Mouse (Mus musculus): ENCODE results near the gene Smyd2. TPM values are rescaled to one million over a fixed set of nuclear protein-coding genes. Genes with fewer than 3 reads are reported as not detected.

The Smyd2 gene
- total and polyA plus RNA-seq, 3 experiments, result 79.9 to 119 (median 84.7) TPM

DNA sequence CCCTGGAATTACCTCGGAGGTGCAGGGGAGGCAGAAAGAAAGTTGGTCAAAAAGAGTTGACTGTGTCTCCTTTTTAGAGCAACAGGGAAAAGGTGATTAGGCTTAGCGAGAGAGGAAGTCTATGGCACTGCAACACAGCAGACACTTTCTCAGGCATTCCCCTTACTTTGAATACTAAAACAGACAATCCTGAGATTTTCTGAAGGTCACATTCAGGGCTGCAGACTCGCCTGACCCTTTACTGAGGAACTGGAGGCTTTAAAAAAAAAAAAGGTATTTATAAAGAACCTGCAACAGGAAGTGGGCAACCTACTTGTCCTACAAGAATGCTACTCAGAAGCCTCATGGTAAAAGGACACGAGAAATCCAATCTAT, 5.0 kb downstream of the Smyd2 start:
- Histone ChIP-seq H3K4me2 (ENCODE audit: insufficient read depth, low read depth, poor library complexity, severe bottlenecking) (no peak overlapping the region), H3K27ac (ENCODE audit: insufficient read depth, low read depth) (no peak overlapping the region), H3K9ac (ENCODE audit: insufficient read depth, low read depth) (no peak overlapping the region), H3K4me3 (replicated peaks in 1 of 3; ENCODE audit: low read depth in 2 of 3, low read length in 2 of 3, poor library complexity in 1 of 3) (no peak overlapping the region), H3K9me3 (replicated peaks; ENCODE audit: low read length) (no peaks in the 10 kb centered on the region), H3K79me2 (replicated peaks; ENCODE audit: control insufficient read depth, extremely low read depth, insufficient read depth, poor library complexity, severe bottlenecking) (peaks cover 15% of the 10 kb centered on the region), H3K4me1 (ENCODE audit: control insufficient read depth in 1 of 2, insufficient read depth in 2 of 2) (peaks cover 7 to 53% of the 10 kb centered on the region in 2 experiments; a peak in 3 of 4 replicates), H3K36me3 (replicated peaks in 1 of 2; ENCODE audit: control insufficient read depth in 1 of 2, insufficient read depth in 1 of 2, low read length in 1 of 2) (peaks cover 7 to 60% of the 10 kb centered on the region in 2 experiments), H3K27me3 (replicated peaks) (no peaks in the 10 kb centered on the region)
- dilution Hi-C loops (cut with MboI; ENCODE audit: extremely low pct_ligation_motif_present, extremely low pct_unique_long_range_greater_than_20kb, low sequenced_read_pairs) (no loop called here), in situ Hi-C loops (cut with MboI; ENCODE audit: low pct_ligation_motif_present, low pct_unique_long_range_greater_than_20kb, low sequenced_read_pairs) (no loop called here)
- TF ChIP-seq SIN3A (IDR thresholded peaks at IDR 0.05; ENCODE audit: low read length) (no peak), NELFE (IDR thresholded peaks at IDR 0.05; ENCODE audit: low read depth, low read length) (no peak), IRF4 (IDR thresholded peaks at IDR 0.05; ENCODE audit: low read depth, low read length) (no peak), ZC3H11A (IDR thresholded peaks at IDR 0.05; ENCODE audit: low read depth, low read length) (no peak), MEF2A (IDR thresholded peaks at IDR 0.05; ENCODE audit: borderline replicate concordance, low read depth, low read length) (no peak), MAFK (IDR thresholded peaks at IDR 0.05; ENCODE audit: insufficient replicate concordance, low read length) (no peak), CHD1 (IDR thresholded peaks at IDR 0.05; ENCODE audit: low read depth, low read length) (no peak), ELF1 (IDR thresholded peaks at IDR 0.05; ENCODE audit: low read depth, low read length) (no peak), USF2 (conservative IDR thresholded peaks at IDR 0.05; ENCODE audit: low read depth, low read length) (no peak), ZKSCAN1 (IDR thresholded peaks at IDR 0.05; ENCODE audit: borderline replicate concordance, low read depth, low read length) (no peak), UBTF (IDR thresholded peaks at IDR 0.05; ENCODE audit: low read depth, low read length) (no peak)
- DNase-seq (ENCODE audit: extremely low read depth), result no peak

DNA sequence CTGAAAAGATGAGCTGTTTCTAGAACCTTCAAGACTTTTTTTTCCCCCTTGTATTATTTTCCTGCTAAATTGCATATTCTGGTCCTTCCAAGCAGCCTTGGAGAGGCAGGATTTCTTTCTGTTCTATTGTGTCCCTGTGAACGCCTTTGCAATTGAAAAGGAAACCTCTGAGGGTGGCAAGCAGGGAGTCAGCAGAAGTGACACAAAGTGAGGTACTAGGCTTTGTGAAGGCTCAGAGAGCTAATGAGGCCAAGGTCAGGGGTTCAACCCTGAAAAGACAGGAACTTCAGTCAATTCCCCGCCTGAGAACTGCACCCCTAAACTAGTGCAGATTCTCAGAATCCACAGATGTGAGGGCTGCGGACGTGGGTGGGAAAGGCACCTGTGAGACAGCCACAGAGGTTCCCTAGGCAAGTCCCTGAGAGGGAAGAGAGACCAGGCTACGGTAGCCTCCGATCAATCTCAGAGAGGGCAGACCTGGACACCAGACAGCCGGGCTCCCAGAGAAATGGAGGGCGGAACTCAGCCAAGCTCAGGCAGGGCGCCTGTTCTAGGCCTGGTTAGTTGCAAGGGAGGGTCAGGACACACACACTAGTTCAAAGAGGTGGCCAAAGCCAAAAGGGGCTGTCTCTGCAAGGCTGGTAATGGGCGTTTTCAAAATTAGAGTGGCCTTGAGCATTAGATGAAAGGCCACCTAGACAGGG, 5.6 kb downstream of the Smyd2 start:
- Histone ChIP-seq H3K4me2 (ENCODE audit: insufficient read depth, low read depth, poor library complexity, severe bottlenecking) (no peak overlapping the region), H3K9me3 (replicated peaks; ENCODE audit: low read length) (no peaks in the 10 kb centered on the region), H3K36me3 (replicated peaks in 1 of 2; ENCODE audit: control insufficient read depth in 1 of 2, insufficient read depth in 1 of 2, low read length in 1 of 2) (peaks cover 7 to 65% of the 10 kb centered on the region in 2 experiments), H3K27ac (ENCODE audit: insufficient read depth, low read depth) (no peak overlapping the region), H3K9ac (ENCODE audit: insufficient read depth, low read depth) (no peak overlapping the region), H3K4me3 (replicated peaks in 1 of 3; ENCODE audit: low read depth in 2 of 3, low read length in 2 of 3, poor library complexity in 1 of 3) (no peak overlapping the region), H3K79me2 (replicated peaks; ENCODE audit: control insufficient read depth, extremely low read depth, insufficient read depth, poor library complexity, severe bottlenecking) (peaks cover 10% of the 10 kb centered on the region), H3K4me1 (ENCODE audit: control insufficient read depth in 1 of 2, insufficient read depth in 2 of 2) (peaks cover 7 to 53% of the 10 kb centered on the region in 2 experiments; a peak in 3 of 4 replicates), H3K27me3 (replicated peaks) (no peaks in the 10 kb centered on the region)
- TF ChIP-seq ZMIZ1 (IDR thresholded peaks at IDR 0.05; ENCODE audit: low read depth, low read length) (no peak), ZNF384 (IDR thresholded peaks at IDR 0.05; ENCODE audit: low read depth, low read length) (no peak), POLR2AphosphoS2 (IDR thresholded peaks at IDR 0.05; ENCODE audit: low read depth, low read length) (no peak), USF2 (conservative IDR thresholded peaks at IDR 0.05; ENCODE audit: low read depth, low read length) (no peak), RAD21 (IDR thresholded peaks at IDR 0.05; ENCODE audit: low read depth, low read length) (no peak), IRF4 (IDR thresholded peaks at IDR 0.05; ENCODE audit: low read depth, low read length) (no peak), USF1 (IDR thresholded peaks at IDR 0.05; ENCODE audit: low read depth, low read length) (no peak), ETS1 (conservative IDR thresholded peaks at IDR 0.05; ENCODE audit: low read depth, low read length) (no peak), PAX5 (IDR thresholded peaks at IDR 0.05; ENCODE audit: low read length) (no peak), NRF1 (IDR thresholded peaks at IDR 0.05; ENCODE audit: low read depth, low read length) (no peak)
- in situ Hi-C loops (cut with MboI; ENCODE audit: low pct_ligation_motif_present, low pct_unique_long_range_greater_than_20kb, low sequenced_read_pairs) (no loop called here), dilution Hi-C loops (cut with MboI; ENCODE audit: extremely low pct_ligation_motif_present, extremely low pct_unique_long_range_greater_than_20kb, low sequenced_read_pairs) (no loop called here)
- no peak for DNase-seq (ENCODE audit: extremely low read depth)
